Mouse (Mus musculus) subcutaneous adipose tissue, adult 2 months (tissue): ENCODE data around the gene Crygs. TPM values are rescaled to one million over a fixed set of nuclear protein-coding genes. Genes with fewer than 3 reads are reported as not detected.

Experiments used
- polyA plus RNA-seq: library from polyadenylated mRNA; depleted of rRNA; stranded (reverse); fragments of >200 nt; gene quantifications from 2 replicates; pipeline ENCODE4 v1.2.3, GENCODE M21; 2012; ENCODE audit warnings: low replicate concordance; rRNA removed

Gene Crygs
- not detected in 2 replicates for polyA plus RNA-seq

GRCm38 (mm10) chr16:22811477-22811876, at the start of gene Crygs:
Gene Crygs, minus strand, starts transcription at chr16:22811577.

GRCm38 (mm10) chr16:22857431-22858113, 46.2 kb upstream of the Crygs start, which contains the start of the genes Tbccd1 and Dnajb11:
Gene Tbccd1, minus strand, starts transcription at chr16:22857669.
Gene Dnajb11, plus strand, starts transcription at chr16:22857845.

Other genes with a start within 250 kb of the Crygs start
- gene Dgkg, start 154.4 kb downstream of the Crygs start, polyA plus RNA-seq: 0.30 and 0.54 TPM in 2 replicates
- gene Tbccd1, start 46.1 kb upstream of the Crygs start, polyA plus RNA-seq: 17.4 and 19.5 TPM in 2 replicates
- 13.3 and 17.3 TPM in 2 replicates for gene Dnajb11, start 46.3 kb upstream of the Crygs start, polyA plus RNA-seq
- gene Ahsg, start 79.7 kb upstream of the Crygs start, polyA plus RNA-seq: 4.6 and 4.9 TPM in 2 replicates
- 0.32 TPM in 2 replicates for gene Fetub, start 106.8 kb upstream of the Crygs start, polyA plus RNA-seq
- gene Hrg, start 139.5 kb upstream of the Crygs start, polyA plus RNA-seq: 0.22 TPM in 1 of 2 replicates, not detected in the other
- 2.1 and 9.5 TPM in 2 replicates for gene Kng2, start 217.9 kb upstream of the Crygs start, polyA plus RNA-seq
- 0.23 and 0.27 TPM in 2 replicates for gene Kng1, start 246.3 kb upstream of the Crygs start, polyA plus RNA-seq